Mouse (Mus musculus): ENCODE measurements at regions not wholly inside any gene's neighbourhood (a gene's known extent, or its start where the extent isn't known, plus 50 kb on each side); places are given as distances from the start of the nearest gene placed in this dataset.
"Not testable (repeated sequence)": the region's sequence is repeated elsewhere in the genome, so short reads cannot be mapped to it uniquely, and the experiment has no call there.

DNA sequence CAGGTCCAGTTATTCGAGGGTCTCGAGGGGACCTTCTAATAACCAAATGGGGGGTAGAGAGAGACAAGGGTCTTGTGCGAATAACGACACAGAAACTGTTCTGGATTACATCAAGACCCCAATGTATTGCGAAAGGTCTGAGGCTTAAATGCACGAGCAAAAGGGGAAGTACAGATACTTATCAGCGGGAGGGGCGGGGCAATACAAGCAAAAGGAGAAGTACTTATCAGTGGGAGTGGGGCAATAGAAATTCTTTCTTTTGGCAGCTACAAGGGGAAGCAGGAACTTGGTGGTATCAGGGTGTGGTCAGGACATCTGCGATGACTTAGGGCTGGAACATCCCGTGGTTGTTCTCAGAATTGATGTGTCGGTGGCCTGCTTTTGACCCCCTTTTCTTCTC is 295.6 kb downstream of the Htr7 start:
- H3K4me3 ChIP-seq; H3K36me3 ChIP-seq; H3K9ac ChIP-seq; H3K4me1 ChIP-seq; H3K9me3 ChIP-seq; H3K27me3 ChIP-seq (replicated peaks); ATAC-seq (ENCODE audit: low FRiP score, low read depth); H3K27ac ChIP-seq; H3K4me2 ChIP-seq (replicated peaks): not testable (repeated sequence)
- 91% methylated on average over 11 of the region's 11 CpGs for WGBS

DNA sequence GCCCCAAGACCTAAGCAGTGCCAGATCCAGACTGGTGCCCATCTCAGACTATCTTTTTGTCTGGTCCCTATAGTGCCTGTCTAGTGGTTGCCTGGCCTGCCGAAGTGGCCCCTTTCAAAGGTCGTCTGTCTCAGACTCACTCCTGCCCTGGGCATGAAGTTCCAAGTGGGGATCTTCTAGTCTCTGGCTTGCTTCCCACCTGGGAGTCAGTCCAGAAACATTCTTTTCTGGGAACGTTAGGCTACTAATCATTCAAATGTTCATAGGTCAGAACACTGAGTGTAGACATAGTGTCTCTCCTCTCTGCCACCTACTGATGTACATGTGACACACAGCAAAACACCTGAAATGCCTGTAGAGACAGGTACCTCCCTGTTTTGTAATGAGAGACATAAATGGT is 297.6 kb downstream of the Htr7 start:
- H3K9me3 ChIP-seq = no peaks in the 10 kb centered on the region
- WGBS = 89% methylated on average over 3 of the region's 3 CpGs
- H3K4me3 ChIP-seq = no peak overlapping the region
- no peak overlapping the region for H3K27ac ChIP-seq
- no peak overlapping the region for H3K4me2 ChIP-seq (replicated peaks)
- H3K36me3 ChIP-seq = no peaks in the 10 kb centered on the region
- ATAC-seq (ENCODE audit: low FRiP score, low read depth) = no peak
- H3K27me3 ChIP-seq (replicated peaks) = no peaks in the 10 kb centered on the region
- H3K9ac ChIP-seq = no peak overlapping the region
- no peaks in the 10 kb centered on the region for H3K4me1 ChIP-seq

DNA sequence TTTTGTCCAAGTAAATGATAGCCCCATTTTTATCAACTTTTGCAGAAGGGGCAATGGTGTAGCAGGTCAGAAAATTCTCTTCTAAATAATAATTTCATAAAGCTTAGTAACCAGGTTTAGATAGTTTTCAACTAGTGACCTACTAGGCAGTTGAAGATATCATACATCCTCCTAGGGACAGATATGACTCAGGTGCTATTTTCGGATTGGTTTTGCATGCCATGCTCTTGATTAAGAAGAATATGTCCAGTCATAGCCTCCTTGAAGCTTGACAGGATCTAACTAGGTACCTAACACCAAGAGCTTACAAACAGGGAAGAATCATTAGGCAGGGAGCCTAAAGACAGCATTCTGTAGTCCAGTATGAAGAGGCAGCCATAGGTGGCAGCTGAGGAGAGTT is 301.8 kb downstream of the Htr7 start:
- ATAC-seq (ENCODE audit: low FRiP score, low read depth) = no peak

DNA sequence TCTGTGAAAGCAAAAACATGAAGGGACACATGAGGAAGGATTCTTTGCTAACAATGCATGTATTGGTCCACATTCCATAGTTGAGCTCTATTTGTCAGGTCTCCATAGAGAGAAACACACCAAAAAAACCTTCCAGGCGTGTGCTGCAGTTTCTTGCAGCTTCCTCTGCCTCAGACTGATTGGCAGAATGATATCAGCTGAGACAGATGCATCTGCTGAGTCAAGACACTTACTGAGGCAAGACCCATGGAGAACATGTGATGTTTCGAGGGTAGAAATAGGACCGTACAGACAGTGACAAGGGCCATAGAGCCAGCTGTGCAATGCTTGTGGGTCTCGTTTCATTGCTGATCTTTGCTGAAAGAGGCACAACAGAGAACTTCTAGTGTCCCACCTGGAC is 321.6 kb downstream of the Htr7 start:
- Histone ChIP-seq H3K27ac (no peak overlapping the region), H3K9me3 (no peaks in the 10 kb centered on the region), H3K4me1 (no peaks in the 10 kb centered on the region), H3K4me2 (replicated peaks) (no peak overlapping the region), H3K36me3 (no peaks in the 10 kb centered on the region), H3K9ac (no peak overlapping the region), H3K27me3 (replicated peaks) (no peaks in the 10 kb centered on the region), H3K4me3 (no peak overlapping the region)
- WGBS = 78% methylated on average over 4 of the region's 4 CpGs
- no peak for ATAC-seq (ENCODE audit: low FRiP score, low read depth)

More for the DNA sequence above, 301.8 kb downstream of the Htr7 start:
- no peak overlapping the region for H3K4me2 ChIP-seq (replicated peaks)
- H3K4me3 ChIP-seq = no peak overlapping the region
- H3K4me1 ChIP-seq = no peaks in the 10 kb centered on the region
- H3K36me3 ChIP-seq = no peaks in the 10 kb centered on the region
- WGBS = 84% methylated on average over 1 of the region's 1 CpGs
- no peak overlapping the region for H3K27ac ChIP-seq
- H3K9me3 ChIP-seq = no peaks in the 10 kb centered on the region
- no peaks in the 10 kb centered on the region for H3K27me3 ChIP-seq (replicated peaks)
- H3K9ac ChIP-seq = no peak overlapping the region

DNA sequence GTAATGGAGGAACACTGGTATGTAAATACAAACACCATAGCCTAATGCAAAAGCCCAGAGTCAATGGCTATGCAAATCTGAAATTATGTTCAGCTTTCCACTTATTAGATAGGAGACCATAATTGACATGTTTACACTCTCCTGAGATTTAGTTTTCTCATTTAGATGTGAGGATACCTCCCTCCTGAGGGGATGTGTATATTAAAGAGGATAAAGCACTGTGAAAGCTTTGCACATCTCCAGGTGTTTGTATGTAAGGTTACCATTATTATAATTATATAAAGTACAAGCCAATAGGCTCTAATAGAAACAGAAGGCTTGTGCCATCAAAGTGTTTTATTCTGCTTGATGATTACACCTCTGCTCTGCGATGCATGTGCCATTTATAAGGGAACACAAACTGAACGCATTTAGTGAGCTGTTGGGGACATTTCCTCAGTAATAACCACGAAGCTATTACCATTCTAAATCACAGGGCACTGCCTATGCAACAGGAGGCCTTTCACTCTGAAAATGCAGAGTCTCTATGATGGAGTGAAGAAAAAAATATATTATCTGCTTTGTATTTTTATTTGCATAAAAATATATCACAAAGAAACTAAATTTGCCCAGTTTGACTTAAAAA is 328.8 kb downstream of the Htr7 start:
- Histone ChIP-seq H3K9me3 (no peaks in the 10 kb centered on the region), H3K27me3 (replicated peaks) (no peaks in the 10 kb centered on the region), H3K9ac (no peak overlapping the region), H3K4me3 (no peak overlapping the region), H3K4me2 (replicated peaks) (no peak overlapping the region), H3K4me1 (no peaks in the 10 kb centered on the region), H3K27ac (no peak overlapping the region), H3K36me3 (no peaks in the 10 kb centered on the region)
- no peak for ATAC-seq (ENCODE audit: low FRiP score, low read depth)
- WGBS = 71% methylated on average over 3 of the region's 3 CpGs

All from neural tube, embryonic 12.5 days (tissue).